Mouse (Mus musculus) cerebellum, adult 9-11 months (tissue): Measurements from ENCODE around the gene Dtd1.

ENCODE experiments used
- DNase-seq: peaks from one replicate; pipeline ENCODE4 v3.0.0; 2022

Gene Dtd1

DNA sequence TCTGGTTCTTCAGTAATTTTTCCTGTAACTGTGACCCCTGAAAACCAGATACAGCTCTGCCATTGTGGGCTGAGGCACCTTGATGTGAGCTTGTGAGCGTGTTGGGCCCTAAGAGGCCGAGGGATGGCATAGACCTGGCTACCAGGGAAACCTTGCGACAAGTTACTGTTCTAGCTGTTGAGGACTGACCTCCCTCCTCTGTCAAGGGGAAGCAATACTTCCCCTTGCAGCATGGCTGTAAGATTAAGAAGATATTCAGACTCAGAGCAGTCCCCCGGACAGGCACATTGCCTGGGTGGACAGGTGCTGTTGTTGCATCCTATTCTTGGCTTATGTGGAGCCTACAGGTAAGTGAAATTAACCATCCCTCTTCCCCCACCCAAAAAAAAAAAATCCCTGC is 172.1 kb downstream of the Dtd1 start:
- DNase-seq = no peak

DNA sequence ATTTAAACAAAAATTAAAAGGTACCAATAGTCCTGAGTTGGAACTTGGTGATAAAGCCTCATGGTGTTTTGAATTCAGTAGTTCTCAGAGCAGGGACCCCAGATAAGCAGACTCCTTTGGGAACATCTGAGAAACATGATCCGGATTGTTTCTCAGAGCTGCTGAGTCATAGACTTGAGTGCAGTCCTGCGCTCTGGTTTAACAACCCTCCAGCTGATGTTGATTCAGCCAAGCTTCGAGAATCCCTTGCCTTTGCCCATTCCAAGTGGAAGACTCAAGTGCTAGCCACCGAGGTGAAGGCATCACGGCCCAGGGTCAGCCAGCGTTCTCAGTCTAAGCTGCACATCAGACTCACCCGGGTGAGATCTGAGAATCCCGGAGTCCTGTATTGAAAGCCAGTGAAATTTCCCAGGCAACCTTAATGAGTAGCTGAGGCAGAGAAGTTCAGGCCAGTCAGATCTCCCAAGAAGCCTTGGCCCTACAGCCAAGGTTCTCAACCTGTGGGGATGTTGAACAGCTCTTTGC is 175.0 kb downstream of the Dtd1 start:
- no peak for DNase-seq

DNA sequence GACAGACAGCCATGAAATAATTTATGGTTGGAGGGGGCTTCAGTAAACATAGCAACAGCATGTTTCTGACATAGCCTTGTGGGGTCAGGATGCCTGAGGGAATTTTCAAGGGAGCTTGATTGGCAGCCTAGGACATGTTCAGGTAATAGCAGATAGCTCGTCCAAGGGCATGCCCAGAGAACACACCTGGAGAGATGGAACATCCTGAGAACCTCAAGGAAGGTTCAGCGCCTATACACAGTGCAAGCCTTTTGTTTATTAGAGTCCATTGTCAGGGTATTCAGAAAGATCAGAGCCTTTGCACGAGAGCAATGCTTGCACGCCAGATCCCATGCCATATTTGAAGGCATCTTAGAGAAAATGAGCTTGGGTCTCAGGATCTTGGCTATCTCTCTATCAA is 175.9 kb downstream of the Dtd1 start:
- DNase-seq = no peak

DNA sequence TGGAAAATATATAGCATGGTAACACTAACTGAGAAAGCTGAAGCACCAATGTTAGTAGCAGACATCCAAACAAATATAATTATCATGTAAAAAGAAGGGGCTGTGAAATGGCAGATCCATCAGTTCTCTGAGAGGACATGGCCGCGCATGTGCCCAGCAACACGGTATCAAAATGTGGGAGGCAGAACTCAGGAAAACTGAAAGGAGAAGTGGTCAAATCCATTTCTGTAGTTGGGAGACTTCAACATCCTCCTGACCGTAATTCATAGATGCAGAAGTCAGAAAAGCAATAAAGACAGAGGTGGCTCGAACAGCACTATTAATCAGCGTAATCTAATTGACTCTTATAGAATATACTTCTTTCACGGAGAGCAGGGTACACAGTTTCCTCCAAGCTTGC is 179.6 kb downstream of the Dtd1 start:
- no peak for DNase-seq

DNA sequence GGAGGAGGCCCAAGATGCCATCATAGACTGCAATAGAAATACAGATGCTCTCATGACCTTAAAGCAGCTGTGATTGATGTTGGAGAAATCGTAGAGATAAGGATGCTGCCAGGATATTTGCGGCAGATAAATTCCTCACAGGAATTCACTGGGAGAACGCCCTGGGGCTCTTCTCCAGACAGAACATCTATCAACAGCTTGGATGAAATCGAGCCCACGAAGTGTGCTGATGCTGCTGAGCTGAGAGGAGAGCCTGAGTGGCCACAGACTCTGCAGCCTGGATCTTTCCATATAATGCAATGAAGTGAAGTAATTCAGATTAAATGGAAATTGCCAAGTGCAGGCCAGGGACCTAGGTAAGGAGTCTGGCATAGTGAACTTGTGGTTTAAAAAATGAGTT is 181.0 kb downstream of the Dtd1 start:
- DNase-seq = no peak

DNA sequence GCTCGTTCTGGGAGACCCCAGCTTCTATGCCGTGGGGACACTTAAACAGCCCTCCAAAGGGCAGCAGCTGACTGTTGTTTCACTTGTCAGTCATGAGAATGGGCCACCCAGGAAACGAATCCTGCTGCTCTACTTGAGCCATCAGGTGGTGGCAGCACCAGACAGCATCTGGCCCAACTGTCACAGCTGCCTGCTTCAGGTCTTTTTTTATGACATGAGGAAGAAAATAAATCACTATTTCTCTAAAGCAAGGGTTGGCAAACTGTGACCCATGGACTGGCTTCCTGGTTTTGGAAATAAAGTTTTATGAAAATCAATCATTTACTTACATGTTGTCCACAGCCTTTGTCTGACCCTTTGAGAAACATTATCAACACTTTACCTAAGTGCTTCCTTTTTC is 182.2 kb downstream of the Dtd1 start:
- no peak for DNase-seq

DNA sequence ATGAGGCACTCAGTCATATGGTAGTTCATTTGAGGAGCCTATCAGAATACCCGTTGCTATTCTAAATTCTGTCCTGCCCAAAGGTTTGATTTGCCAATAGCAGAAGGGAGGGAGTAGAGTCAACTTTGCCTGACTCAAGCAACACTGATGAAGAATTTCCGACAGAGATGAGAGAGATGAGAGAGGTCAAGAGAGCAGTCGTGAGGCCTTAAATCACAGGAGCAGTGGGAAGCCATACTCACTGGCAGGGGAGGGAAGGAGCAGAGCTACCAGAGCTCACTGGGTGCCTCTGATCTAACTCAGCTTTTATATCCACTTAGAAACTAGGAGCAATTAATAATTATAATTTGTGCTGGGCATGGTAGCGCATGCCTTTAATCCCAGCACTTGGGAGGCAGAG is 182.8 kb downstream of the Dtd1 start:
- DNase-seq = no peak

DNA sequence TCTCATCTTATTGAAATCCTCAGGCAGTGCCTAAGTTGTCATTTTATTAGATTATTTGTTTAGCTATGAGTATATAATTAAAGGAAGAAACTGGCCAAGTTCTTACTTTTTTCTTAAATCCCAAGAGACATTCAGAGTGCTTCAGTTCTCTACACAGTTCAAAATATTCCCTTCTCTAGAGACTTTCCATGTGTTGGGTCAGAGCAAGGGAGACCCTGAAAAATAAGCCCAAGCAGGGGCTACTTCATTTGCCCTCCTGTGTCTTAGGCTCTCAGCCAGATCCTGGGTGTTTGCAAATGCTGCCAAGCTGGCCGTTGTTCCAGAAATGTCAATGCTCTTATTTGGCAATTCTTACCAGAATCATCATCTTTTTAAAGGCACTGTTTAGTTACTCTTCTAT is 183.5 kb downstream of the Dtd1 start:
- DNase-seq = no peak

DNA sequence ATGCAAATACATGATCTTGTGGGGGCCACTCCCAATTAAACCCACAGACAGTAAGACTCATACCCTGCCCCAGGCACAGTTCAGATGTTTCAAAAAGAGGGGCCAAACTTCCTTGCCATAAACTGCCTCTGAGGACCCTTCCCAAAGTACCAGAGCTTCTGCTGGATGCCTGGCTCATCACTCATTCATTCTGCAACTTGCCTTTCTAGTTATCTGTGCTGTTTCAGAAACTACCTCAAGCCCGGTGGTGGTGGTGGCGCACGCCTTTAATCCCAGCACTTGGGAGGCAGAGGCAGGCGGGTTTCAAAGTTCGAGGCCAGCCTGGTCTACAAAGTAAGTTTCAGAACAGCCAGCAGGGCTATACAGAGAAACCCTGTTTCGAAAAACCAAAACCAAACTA is 184.1 kb downstream of the Dtd1 start:
- no peak for DNase-seq

DNA sequence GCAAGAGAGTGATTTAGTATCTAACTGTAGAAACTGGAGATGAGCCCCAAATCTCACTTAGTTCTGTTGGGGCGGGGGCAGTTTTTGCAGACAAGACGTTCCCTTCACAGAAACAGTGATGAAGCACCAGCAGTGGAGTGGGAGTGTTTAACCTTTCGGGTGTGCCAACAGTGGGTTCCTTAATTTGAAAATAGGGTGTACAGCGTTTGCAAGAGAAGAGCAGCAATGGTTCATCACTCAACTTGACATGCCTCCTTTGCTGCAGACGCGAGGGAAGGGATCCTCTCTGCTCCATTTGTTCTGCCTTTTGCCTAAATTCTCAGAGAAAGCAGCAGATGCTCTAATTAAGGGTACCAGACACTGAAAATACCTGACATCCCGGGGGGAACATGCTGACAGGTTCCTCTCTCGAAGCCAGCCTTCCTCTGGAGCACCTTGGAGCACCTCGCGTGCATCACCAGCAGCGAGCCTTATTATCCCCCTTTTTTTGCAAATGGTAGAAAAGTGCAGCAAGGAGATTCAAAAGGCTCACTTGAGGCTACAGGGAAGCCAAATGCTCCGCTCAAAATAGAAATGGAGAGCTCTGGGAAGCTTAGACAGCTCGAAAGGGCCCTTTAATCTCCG is 192.1 kb downstream of the Dtd1 start:
- no peak for DNase-seq

DNA sequence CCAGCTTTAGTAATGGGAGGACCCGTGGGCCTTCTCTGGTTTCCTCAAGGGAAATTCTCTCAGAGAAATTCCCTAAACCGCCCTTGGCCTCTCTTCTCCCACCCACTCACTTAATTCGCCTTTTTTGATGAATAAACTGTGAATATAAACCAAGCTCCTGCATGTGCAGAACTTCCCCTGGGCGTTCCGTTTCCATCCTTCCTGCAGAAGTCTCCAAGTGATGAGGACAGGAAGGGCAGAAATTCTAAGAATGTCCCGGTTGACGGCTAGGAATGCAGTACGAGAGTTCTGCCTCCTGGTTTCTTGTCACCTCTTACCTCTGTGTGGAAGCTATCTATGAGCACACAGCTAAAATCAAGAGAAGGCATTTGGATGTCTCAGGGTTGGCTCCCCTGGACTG is 197.8 kb downstream of the Dtd1 start:
- DNase-seq = no peak

DNA sequence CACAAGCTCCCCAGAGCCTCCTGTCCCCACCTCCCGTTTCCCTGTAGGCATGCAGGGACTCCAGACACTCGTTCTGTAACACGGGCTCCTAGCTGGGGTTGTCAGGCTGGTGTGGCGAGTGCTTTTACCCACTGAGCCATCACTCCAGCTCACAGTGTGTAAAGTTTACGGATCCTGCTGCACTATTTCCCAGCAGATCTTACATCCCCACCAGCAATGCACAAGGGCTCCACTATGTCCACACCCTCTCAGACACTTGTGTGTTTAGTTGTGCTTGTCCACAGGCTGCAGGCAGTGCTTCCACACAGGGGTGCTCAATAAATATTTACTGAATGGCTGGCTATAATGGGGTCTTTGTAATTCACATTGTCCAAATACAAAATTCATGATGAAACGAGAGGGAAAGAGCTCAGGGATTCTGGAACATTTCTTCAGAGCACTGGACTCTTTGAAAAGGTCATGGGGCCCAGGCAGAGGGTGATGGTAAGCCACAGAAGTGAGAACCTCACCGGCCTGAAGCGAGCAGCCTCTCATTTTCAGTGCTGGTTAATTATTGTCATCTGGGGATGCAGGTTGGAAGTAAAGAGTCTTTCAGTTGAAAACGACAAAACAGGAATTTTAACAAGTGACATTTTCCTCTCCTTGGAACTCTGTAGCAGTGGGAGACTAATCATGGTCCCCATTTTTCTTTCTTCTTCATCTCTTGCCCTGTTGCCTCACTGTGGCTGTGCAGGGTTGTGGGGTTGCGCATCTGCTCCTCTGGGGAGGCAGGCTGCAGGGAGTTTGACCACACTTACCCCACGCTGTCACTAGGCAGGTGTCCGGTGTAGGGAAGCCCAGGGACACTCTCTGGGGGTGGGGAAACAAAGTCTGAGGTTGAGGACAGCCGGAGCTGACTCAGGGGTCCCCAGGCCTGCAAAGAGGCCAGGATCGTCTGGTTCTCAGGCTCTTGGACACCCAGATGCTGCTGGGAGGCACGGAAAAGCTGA is 208.4 kb downstream of the Dtd1 start:
- no peak for DNase-seq
